Mouse (Mus musculus) large intestine, adult 2 months (tissue): ENCODE data around the gene Fam104a. TPM values are rescaled to one million over a fixed set of nuclear protein-coding genes. Genes with fewer than 3 reads are reported as not detected.

Source experiments
- DNase-seq: peaks from one replicate; pipeline ENCODE4 v3.0.0-alpha.2; 2012; ENCODE audit warnings: low read depth, low spot score
- WGBS: fragments of 180-500 bp; shearing (Covaris S2); methylation state at CpG from one replicate; pipeline ENCODE4 v1.1.7; 2018; 5-methylcytosine and 5-hydroxymethylcytosine counted together
- polyA plus RNA-seq: library from polyadenylated mRNA; depleted of rRNA; stranded (reverse); fragments of >200 nt; gene quantifications from 2 replicates; pipeline ENCODE4 v1.2.3, GENCODE M21; 2012; rRNA removed

Gene Fam104a
- polyA plus RNA-seq: 18.1 and 21.7 TPM in 2 replicates

GRCm38 (mm10) chr11:113683957-113684706, at the start of gene Fam104a, which contains the start of gene D11Wsu47e:
Gene Fam104a, minus strand, starts transcription at chr11:113684155.
Gene D11Wsu47e, plus strand, starts transcription at chr11:113684412.
- DNase-seq: peak; percentile 85
- WGBS: under 1% methylated on average over 73 of the region's 73 CpGs

DNA sequence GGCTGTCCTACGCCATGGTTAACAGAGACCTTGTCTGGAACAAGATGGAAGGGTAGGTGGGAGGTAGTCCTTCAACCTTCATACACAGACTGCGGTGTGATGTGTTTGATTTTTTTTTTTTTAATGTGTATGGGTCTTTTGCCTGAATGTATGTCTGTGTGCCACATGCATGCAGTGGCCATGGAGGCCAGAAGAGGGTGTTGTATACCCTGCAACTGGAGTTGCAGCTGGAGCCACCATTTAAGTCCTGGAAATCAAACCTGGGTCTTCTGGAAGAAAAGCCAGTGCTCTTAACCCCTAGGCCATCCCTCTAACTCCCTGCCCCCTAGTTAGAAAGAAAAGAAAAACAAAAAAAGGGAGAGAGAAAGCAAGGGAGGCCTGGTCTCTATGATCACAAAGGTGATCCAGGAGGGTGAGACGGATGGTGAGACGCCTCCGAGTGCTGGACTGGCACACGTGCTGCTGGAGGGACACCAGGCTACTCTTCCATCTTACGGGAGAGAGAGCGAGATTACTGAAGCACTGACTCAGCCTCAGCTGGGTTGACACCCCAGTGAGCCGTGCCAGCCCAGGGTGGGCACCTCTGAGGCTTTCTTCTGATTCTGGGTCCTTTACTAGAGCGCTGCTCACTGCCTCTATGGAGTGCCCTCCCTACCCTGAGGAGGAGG, 48.1 kb upstream of the Fam104a start:
- WGBS: 92% methylated on average over 10 of the region's 10 CpGs
- no peak for DNase-seq

GRCm38 (mm10) chr11:113730879-113731278, 46.9 kb upstream of the Fam104a start:
- 23% methylated on average over 3 of the region's 3 CpGs for WGBS
- no peak for DNase-seq

GRCm38 (mm10) chr11:113729917-113730316, 46.0 kb upstream of the Fam104a start:
- no peak for DNase-seq
- 43% methylated on average over 8 of the region's 8 CpGs for WGBS

DNA sequence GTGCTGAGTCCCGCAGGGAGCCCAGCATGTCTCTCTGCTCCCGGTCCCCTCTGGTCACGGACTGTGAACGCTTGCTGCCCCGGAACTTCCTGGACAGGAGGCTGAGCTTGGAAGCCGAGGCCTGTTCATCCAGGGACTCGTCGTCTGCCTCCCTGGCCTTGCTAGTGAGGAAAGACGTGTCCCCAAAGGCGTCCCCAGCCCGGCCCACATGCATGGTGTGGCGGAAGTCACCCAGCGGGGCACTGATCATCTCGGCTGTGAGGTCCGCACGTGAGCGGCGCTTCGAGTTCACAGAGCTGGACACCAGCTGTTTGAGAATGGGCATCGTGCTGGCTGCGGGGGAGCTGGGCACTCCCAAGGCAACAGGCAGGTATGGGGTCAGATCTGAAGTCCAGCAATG, 45.3 kb upstream of the Fam104a start:
- DNase-seq: no peak
- 88% methylated on average over 21 of the region's 21 CpGs for whole genome bisulfite sequencing

GRCm38 (mm10) chr11:113727992-113728391, 44.0 kb upstream of the Fam104a start:
- WGBS: 60% methylated on average over 6 of the region's 6 CpGs
- no peak for DNase-seq

DNA sequence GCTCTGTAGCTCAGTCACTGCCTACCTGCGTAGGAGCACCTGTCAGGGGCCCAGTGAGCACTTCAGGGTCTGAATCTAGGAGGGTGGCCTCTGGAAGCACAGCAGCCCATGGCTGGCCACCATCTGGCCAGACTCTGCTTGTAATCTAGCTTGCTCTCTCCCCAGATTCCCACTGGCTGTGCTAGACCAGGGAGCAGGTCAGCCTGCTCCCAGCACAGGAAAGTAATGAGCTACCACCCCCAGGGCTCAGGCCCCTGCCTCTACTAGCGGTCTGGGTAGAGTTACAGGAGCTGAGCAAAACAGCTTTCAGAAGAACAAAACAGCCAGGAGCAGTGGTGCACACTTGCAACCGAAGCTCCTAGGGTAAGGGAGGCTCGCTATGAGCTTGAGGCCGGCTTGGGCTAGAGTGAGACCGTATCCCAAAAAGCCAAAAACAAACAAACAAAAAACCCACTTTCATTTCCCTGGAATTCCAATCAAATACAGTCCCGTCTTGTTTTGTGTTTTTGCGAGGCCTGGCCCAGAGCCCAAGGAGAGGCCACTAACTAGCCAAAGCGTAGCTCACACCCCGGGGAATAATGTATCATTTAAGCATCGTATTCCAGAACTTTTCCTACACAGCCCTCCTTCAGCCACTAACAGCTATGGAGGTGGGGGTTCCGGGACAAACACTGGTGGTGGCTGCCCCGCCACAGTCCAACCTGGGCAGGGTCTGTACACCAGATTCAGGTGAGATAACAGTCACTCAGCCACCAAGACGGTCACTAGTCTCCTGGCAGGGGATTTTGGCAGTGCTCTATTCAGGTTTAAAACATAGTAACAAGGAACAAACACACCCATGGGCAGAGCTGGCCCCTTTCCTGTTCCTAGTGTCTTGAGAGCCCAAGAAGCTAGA, 43.3 kb upstream of the Fam104a start:
- no peak for DNase-seq
- WGBS: 68% methylated on average over 14 of the region's 14 CpGs

DNA sequence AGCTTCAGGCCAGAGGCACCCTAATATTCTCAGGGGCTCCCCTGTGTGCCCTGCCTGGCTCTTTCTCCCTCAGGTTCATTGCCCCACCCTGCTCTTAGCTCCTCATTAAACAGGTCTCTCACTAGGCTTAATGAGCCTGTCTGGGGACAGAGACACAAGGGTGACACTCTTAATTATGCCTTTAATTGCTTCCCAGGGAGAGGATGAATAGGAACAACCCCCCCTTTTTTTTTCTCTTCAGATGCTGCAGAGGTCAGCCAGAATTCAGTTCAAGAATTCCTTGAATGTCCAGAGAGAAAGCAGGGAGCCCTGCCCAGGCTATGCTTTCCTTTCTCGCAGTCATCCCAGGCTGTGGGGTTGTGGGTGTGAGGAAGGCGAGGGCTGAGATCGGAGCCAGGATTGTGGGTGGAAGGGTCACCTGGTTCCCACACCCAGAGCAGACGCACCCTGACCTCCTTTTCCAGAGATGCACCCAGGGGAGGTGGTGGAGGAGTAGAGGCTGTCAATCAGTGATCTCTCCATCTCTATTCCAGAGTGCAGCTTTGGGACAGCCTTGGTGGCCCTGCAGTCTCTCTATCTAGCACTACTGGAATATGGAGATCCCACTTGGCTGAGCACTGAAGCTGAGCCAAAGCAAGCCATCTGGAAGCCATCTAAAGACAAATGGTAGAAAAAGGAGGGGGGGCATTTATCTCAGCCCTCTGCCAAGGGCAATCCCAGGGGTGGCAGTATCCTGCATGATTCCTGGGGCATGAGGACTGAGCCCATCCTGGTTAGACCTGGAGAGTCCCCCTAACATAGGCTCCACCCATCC, 41.5 kb upstream of the Fam104a start:
- DNase-seq: no peak
- 51% methylated on average over 4 of the region's 4 CpGs for WGBS

DNA sequence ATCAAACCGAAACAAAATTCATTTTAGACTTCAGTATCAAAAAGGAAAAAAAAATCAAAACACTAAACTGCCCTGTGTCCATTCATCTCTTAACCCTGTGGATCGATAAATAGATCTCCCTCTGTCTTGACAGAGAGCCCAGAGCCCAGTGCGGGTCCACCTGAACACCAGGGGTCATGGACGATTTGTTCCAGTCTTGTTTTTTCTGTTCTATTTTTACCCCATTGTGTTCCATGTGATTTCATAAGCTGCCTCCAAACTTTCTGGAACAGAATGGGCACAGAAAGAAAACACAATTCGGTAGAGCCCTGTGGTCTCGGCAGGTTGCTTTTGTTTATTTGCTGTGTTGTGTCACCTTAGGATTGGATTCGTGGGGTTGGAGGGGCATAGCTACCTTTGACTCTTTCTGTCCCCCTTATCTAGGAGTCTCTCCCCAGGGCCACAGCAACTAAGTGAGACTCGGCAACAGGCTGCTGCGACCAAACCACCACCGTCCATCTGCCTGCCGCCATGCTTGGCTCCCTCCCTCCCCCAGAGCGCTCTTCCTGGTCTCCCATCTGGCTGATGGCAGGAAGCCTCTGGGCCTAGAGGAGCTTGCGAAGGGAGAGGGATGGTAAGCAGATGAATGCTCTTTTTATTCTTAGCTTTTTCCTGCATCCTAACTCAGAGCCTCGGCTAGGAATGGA, 38.6 kb upstream of the Fam104a start:
- no peak for DNase-seq
- 70% methylated on average over 14 of the region's 14 CpGs for WGBS

DNA sequence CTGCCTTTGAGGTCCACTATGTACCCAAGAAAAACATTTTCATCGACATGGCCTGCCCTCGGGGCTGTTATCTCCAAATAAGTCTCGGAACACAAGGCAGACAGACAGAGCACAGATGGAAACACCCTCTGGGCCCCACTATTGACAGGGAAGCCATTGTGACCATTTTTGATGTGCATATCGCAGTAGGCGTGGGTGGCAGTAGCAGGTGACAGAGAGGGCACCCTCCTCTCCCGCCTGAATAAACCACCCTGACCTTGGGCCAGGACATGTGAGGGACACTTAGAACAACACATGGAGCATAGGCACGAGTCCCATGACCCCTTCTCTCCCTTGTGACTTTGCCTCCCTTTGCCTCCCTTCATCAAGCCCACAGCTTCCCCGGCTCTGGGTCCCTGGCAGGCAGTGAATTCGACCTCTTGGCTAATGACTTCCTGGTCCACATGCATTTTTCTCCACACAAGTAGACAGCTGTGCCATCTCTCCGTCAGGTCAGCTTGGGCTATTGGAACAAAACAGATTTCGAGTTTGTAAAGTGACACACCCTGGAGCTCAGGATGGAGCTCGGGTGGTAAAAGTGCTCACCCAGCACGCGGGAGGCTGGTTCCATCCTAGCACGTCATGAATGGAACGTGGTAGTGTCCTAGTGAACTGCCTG, 33.9 kb upstream of the Fam104a start:
- WGBS: 45% methylated on average over 16 of the region's 16 CpGs
- no peak for DNase-seq

GRCm38 (mm10) chr11:113716132-113716531, 32.2 kb upstream of the Fam104a start:
- 99% methylated on average over 2 of the region's 2 CpGs for WGBS
- no peak for DNase-seq

- DNase-seq: no peak
Measured at GRCm38 (mm10) chr11:113715078-113715674, 31.2 kb upstream of the Fam104a start.

DNA sequence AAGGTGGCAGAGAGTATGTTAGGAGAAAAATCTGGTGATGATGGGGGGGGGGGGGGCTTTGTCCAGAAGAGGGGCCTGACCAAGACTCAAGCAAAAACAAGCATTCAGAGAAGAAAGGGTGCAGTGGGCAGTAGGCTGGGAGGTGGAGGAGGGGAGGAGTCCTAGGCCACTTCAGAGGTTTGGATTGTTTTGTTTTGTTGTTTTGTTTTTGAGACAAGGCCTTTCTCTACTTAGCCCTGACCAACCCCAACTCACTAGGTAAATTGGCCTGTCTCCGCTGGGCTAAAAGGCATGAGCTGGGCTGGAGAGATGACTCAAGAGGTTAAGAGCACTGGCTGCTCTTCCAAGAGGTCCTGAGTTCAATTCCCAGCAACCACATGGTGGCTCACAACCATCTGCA, 27.1 kb upstream of the Fam104a start:
- WGBS: 94% methylated on average over 1 of the region's 1 CpGs

More at GRCm38 (mm10) chr11:113715078-113715674, 31.2 kb upstream of the Fam104a start:
- 67% methylated on average over 7 of the region's 7 CpGs for WGBS

GRCm38 (mm10) chr11:113710257-113710777, 26.4 kb upstream of the Fam104a start:
- 22% methylated on average over 10 of the region's 10 CpGs for WGBS
- no peak for DNase-seq

More for the DNA sequence above, 27.1 kb upstream of the Fam104a start:
- DNase-seq: no peak

GRCm38 (mm10) chr11:113709731-113710256, 25.8 kb upstream of the Fam104a start, which contains the start of gene Cpsf4l:
Gene Cpsf4l, minus strand, starts transcription at chr11:113710017.
- WGBS: 36% methylated on average over 11 of the region's 11 CpGs
- DNase-seq: no peak

- whole genome bisulfite sequencing: 86% methylated on average over 15 of the region's 15 CpGs
- DNase-seq: no peak
Measured at GRCm38 (mm10) chr11:113709272-113709671, 25.3 kb upstream of the Fam104a start.

DNA sequence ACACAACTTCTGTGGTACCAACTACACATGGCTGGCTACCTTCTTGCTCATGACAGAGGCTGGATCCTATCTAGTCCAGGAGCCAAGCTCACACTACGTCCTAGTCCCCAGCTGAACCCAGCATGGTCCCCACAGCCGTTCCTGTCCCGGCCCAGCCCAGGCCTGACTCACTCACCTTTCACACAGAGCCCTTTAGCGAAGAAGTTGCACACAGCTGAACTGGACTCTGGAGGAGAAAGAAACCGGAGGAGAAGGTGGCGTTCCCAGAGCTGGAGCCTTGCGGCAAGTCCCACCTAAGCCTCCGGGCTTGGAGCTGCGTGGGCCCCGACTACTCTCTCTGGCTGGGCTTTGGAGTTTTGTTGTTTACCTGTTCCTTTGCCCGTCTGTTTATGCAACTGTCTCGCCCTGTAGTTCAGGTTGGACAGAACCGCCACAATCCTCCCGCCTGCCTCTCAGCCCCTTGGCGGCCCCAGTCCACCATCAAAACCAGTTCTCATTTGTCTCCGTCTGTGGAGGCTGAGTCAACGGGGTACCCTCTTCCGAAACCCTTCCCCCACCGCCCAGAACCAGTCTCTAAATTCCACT, 24.8 kb upstream of the Fam104a start:
- DNase-seq: no peak
- WGBS: 70% methylated on average over 19 of the region's 19 CpGs
